Mouse (Mus musculus) kidney, adult 18-20 months (tissue): ENCODE data around the gene Dnph1.
"Not testable (repeated sequence)": the region's sequence is repeated elsewhere in the genome, so short reads cannot be mapped to it uniquely, and the experiment has no call there.

ENCODE experiments used
- DNase-seq: peaks from one replicate; pipeline ENCODE4 v3.0.0; 2021

The Dnph1 gene

DNA sequence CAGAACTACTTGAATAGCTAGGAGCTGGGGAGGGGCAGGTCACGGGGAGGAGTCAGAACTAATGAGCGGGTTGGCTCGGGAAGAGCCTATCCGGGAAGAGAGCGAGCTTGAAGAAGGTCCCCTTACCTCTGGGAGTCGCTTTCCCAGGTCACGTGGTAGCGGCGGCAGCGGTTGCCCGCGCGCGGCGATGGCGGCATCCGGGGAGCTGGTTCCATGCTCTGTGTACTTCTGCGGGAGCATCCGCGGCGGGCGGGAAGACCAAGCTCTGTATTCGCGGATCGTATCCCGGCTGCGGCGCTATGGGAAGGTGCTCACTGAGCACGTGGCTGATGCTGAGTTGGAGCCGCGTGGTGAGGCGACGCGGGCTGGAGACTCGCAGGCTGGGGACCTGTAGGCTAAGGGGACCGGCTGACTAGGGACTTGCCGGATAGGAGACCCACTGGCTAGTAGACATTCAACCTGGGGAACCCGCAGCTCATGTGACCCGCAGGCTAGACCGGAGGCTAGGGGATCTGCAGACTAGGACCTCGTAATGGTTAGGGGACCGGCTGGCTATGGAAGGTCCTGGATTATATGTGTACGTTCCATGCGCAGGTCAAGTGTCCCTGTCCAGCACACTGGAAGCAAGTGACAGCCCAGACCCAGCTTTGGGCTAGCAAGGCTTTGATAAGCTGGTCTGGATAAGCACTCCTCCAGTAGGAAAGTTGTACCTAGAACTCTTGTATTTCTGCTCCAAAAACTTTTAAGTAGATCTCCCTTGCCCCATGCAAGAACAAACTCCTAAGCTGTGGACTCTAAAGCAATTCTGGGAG is at the start of gene Dnph1:
TSS of gene Dnph1 (plus strand) at position 89 of the 812 bp plus-strand sequence.
- peak; percentile 78 for DNase-seq

DNA sequence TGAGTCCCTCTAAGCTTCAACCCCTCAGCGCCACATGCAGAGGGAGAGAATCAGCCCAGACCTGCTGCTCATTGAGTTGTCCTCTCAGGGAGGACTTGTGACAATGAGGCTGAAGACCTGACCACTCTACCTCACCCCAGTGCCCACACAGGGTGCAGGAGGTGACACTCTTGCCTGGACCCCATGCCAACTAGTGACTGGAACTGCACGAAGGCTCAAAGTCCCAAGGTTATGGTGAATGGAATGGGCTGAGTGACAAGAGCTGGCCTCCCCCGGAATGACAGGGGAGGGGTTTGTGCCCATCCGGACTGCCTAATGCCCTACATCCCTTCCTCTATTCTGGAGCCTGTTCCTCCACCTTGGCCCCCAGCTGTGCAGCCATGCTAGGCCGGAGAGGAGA is 43.8 kb upstream of the Dnph1 start:
- peak; percentile 52 for DNase-seq

GRCm38 (mm10) chr17:46453302-46453948 is 43.1 kb upstream of the Dnph1 start:
- DNase-seq, result no peak

DNA sequence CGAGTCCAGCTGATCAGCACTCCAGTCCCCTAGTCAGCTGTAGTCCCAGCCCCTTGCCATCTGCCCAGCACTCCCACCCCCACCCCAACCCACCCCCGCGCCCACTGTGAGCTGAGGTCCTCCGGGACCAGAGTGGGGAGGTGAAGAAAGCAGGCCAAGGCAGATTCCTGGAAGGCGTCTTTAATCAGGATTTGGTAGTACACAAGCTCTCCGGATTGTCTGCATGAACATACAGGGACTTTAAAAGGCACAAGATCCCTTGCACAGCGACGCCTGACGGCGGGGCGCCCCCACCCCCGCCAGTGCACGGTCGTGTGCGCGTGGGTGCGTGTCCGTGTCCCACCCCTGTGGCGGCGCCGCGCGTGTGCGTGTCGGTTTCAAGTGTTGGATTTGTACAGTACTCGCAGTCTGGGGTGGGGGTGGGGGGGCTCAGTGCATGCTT is 42.5 kb upstream of the Dnph1 start:
- DNase-seq, result no peak

DNA sequence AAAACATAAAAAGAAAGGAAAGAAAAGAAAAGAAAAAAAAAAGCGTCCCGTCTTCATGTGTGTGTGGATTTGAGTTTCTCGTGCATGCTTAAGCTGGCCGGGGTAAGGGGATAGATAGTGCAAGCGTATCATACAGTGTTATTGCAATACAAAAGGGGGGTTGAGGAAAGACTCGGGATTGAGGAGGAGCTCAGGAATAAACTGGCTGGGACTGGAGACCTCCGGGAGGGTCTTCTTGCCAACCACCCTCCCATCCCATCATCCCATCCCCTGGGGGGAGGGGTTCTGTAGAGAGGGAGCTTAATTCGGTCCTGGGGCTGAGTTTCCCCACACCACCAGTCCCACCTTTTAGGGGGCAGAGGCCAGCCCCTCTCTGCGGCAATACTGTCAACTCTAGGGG is 42.0 kb upstream of the Dnph1 start:
- no peak for DNase-seq

DNA sequence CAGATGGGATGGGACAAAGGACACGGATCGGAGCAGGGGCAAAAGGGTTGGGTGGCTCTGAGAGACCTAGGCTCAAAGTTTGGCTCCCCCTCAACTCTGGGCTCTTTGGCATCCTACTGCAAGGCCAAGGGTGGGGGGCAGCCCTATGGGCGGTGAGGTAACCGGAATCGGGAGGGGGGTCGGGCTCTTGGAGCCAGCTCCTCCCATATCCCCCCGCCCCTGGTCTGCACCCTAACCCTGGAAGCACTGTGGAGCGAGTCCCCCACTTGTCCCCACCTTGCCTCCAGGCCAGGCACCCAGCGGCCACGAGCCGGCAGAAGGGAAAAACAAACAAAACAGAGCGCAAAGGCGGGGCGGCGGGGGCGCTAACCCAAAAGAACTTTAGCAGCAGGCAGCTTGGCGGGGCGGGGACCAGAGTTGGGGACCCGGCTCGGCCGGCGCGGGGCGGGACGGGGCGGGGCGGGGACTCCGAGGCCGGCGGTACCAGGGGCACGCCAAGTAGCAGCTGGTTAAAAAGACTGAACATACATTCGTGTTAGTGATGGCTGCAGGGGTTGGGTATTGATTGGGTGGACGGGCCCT is 41.3 kb upstream of the Dnph1 start:
- DNase-seq, result peak; percentile 55

DNA sequence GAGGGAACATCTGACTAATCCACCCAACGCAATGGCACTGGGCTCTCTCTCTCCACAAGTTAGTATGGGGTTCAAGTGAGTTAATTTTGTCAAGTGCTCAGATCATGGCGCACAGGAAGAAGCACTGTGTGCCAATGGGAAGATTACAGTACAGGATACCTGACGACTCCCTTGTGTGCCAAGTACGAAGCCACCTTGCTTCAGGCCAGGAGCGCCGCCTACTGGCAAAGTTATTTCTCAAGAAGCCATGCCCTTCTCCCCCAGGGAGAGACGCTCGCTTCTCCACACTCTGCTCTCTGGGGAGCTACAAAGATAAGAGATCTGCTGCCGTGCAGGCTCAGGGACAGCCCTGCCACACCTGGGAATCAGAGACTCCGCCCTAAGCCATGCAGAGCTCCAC is 38.7 kb upstream of the Dnph1 start:
- DNase-seq, result peak; percentile 76

DNA sequence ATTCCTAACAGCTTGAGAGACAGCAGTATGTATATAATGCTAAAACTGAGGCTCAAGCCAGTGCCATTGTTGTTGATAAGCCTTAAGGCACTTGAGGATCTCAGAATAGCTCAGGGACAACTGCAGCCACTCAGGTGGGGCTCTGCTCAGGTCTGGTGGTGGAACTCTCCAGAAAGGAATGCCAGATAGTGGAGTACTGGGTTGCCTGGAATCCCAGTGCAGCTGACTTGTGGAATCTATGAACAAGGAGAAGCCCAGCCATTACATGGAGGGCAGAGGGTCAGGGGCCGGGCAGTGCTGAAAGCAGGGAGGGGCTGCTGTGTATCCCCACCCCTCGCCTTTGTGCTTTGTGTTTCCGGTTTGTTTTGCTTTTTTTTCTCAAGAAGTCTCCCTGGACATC is 38.1 kb upstream of the Dnph1 start:
- no peak for DNase-seq

DNA sequence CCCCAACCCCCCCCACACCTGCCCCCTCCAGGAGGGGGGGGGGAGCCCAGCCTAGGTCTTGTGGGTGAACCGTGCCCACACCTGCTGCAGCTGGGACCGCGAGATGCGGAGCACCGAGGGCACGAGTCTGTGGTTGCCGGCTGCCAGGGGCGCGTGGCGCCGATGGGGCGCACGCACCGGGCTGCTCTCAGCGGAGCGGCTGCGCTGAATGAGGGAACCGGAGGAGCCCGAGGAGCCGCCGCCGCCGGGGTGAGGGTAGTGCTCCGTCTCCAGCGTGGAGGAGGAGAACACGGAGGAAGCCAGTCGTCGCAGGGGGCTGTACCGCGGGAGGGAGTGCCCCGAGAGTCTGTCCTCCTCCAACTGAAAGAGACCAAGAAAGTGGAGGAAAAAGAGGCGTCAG is 35.8 kb upstream of the Dnph1 start:
- DNase-seq, result no peak

DNA sequence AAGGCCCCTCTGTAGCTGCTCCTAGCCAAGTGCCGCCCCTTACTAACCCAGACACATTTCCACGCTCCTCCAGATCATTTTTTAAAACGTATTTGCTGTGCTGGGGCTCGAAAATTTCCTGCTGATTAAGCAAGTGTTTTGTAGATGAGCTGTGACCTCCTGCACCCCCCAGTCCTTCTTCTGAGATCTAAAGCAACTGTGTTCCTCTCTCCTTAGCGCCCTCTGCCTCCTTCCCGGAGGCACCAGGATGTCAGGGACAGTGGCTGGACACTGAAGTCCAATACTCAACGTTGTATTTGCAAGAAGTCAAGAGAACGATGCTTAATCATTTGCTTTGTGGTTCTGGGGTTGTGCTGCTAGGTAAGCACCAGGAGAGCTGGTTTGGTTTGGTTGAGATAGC is 35.2 kb upstream of the Dnph1 start:
- no peak for DNase-seq

DNA sequence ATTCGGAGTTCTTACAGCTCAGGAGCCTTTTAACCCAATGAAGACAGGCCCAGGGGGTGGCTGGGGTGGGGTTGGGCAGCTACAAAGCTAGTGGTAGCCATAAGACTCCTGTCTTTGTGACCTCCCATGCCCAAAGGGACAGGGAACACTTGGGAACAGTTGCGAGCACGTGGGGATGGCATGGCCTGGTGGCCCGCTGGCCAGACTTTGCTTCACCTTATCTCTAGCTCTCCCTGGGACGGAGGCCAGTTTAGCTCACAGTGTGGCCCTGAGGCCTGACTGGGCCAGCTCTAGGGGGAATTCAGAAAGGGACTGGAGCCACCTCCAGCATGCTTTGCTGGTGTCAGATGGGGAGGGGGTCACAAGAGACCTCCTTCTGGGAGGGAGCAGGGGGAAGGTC is 34.3 kb upstream of the Dnph1 start:
- no peak for DNase-seq

DNA sequence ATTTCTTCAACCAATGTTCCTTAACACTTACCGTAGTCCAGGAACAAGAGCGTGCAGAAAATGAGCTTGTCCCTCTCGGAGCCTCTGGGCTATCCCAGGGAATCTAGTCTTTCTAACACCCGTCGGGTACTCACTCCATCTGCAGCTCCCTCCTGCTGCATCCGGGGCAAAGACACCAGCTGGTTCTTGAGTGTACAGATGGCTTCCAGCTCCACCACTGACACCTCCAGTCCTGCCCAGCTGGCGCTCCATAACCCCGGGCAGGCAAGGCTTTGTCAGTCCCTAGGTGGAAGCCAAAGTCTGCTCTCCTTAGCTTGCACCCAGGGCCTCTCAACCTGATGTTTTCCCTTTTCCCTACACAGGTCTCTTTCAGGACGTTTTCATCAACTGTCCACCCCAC is 28.7 kb upstream of the Dnph1 start:
- DNase-seq, result no peak

GRCm38 (mm10) chr17:46476601-46477000 is 19.9 kb upstream of the Dnph1 start:
- DNase-seq, result no peak

- DNase-seq, result peak; percentile 21
Observed at GRCm38 (mm10) chr17:46477286-46477685, 19.2 kb upstream of the Dnph1 start.

GRCm38 (mm10) chr17:46483561-46484001 is 12.9 kb upstream of the Dnph1 start:
- peak; percentile 78 for DNase-seq

DNA sequence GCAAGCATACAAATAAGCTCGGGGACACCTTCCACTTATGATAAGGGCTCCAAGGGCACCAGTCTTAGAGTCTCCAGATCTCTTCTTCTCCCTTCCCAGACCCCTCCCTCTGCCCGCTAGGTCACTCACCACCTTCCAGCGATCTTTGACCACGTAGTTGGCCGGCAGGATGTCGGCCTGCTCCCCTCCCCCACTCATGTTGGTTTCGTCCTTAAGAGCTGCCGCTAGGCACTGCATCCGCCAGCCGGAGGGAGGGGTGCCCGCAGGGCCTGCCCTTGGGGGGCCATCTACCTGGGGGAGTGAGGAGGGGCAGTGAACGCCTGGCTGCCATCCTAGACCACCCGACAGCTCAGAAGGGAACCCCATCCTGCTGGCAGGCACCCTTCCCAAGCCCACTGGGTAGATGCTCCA is 12.5 kb upstream of the Dnph1 start:
- DNase-seq, result peak; percentile 83

DNA sequence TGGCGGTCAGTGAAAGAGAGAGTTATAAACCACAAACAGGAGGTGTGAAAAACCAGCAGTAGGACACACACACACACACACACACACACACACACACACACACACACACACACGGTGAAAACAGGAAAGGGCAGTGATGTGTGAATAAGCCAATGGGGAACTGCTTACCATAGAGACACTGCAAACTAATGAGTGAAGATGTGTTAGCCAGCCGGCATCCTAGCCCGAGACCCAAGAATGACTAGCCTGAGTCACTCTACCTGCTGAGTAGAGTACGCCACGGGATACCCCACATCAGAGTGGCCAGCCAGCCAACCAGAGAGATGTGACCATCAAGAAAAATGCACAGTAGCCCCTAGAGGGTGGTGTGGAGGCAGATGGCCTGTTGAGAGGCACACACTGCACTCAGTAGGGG is 12.0 kb upstream of the Dnph1 start:
- no peak for DNase-seq

GRCm38 (mm10) chr17:46486995-46487394 is 9.5 kb upstream of the Dnph1 start:
- DNase-seq, result no peak

DNA sequence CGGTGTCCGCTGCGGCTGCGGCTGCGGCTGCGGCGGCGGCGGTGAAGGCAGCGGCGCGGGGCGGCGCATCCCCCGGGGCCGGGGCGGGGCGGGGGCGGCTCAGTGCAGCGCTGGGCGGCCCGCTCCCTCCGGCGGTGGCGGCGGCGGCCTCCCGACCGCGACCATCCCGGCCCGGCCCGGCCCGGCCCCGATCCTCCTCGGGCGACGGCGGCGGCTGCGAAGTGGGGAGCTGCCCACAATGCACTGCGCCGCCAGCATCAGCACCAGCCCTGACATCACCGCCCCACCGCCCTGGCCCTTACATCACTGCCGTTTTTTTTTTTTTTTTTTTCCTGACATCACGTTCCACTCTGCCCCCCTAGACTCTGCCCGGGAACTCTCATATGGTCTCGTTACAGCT is 9.1 kb upstream of the Dnph1 start, which contains the start of gene Ttbk1:
TSS of gene Ttbk1 (minus strand) at position 245 of the 400 bp plus-strand sequence.
- no peak for DNase-seq

GRCm38 (mm10) chr17:46495486-46495885 is 1.0 kb upstream of the Dnph1 start:
- no peak for DNase-seq

GRCm38 (mm10) chr17:46496081-46496480 is 430 bp upstream of the Dnph1 start:
- DNase-seq, result not testable (repeated sequence)

GRCm38 (mm10) chr17:46497956-46498355 is 1.4 kb downstream of the Dnph1 start:
- no peak for DNase-seq

GRCm38 (mm10) chr17:46502775-46503174 is 6.3 kb downstream of the Dnph1 start:
- DNase-seq, result no peak
